Mouse (Mus musculus) midbrain, postnatal 0 days (tissue): ENCODE measurements around the gene Uspl1. TPM values are rescaled to one million over a fixed set of nuclear protein-coding genes. Genes with fewer than 3 reads are reported as not detected.

Experiments
- ATAC-seq: fragments of 200-750 bp; cut with Nextera tagmentation; 2 replicates; pipeline ENCODE4 v1.8.0; 2017; ENCODE audit warnings: moderate number of reproducible peaks, mild to moderate bottlenecking, moderate TSS enrichment, moderate library complexity; ENCODE audit not compliant: low FRiP score
- DNase-seq: peaks from one replicate; pipeline ENCODE4 v3.0.0-alpha.2; 2015; ENCODE audit warnings: low spot score
- H3K27ac ChIP-seq: fragments of 300-500 bp; sonication (generic); 2 replicates; pipeline ENCODE4 v1.5.1; 2014; ENCODE audit warnings: low read depth, mild to moderate bottlenecking, low read length, mixed read lengths
- H3K27me3 ChIP-seq: fragments of 300-500 bp; sonication (generic); 2 replicates; pipeline ENCODE4 v1.6.1; 2014; ENCODE audit warnings: low read length, control low read depth, mixed read lengths; ENCODE audit not compliant: insufficient read depth
- H3K36me3 ChIP-seq: fragments of 300-500 bp; sonication (generic); 2 replicates; pipeline ENCODE4 v1.6.1; 2014; ENCODE audit warnings: low read length, control low read depth, mixed read lengths; ENCODE audit not compliant: insufficient read depth
- H3K4me1 ChIP-seq: fragments of 300-500 bp; sonication (generic); 2 replicates; pipeline ENCODE4 v1.6.1; 2014; ENCODE audit warnings: mild to moderate bottlenecking, control low read depth, antibody characterized with exemption, low read length, mixed read lengths; ENCODE audit not compliant: insufficient read depth
- H3K4me2 ChIP-seq: fragments of 300-500 bp; sonication (generic); 2 replicates; pipeline ENCODE4 v1.6.1; 2014; ENCODE audit warnings: low read depth, mild to moderate bottlenecking, low read length, mixed read lengths; ENCODE audit not compliant: poor library complexity, severe bottlenecking
- H3K4me3 ChIP-seq: fragments of 300-500 bp; sonication (generic); 2 replicates; pipeline ENCODE4 v1.5.1; 2014; ENCODE audit warnings: low read depth, mild to moderate bottlenecking, low read length, moderate library complexity
- H3K9ac ChIP-seq: fragments of 300-500 bp; sonication (generic); replicated peaks from 2 replicates; pipeline ENCODE4 v1.6.1; 2014; ENCODE audit warnings: mild to moderate bottlenecking, low read length, moderate library complexity, mixed read lengths; ENCODE audit not compliant: poor library complexity, severe bottlenecking
- H3K9me3 ChIP-seq: fragments of 300-500 bp; sonication (generic); 2 replicates; pipeline ENCODE4 v1.6.1; 2016; ENCODE audit warnings: low read length, control low read depth
- CTCF ChIP-seq: IDR thresholded peaks from 2 replicates; pipeline ENCODE4 v1.5.1; 2016; ENCODE audit warnings: antibody characterized with exemption, mild to moderate bottlenecking
- WGBS: fragments of 180-500 bp; shearing (Covaris S2); extraction: QIAGEN DNeasy Blood & Tissue Kit; methylation state at CpG from one replicate; pipeline ENCODE4 v1.1.7; 2014; 5-methylcytosine and 5-hydroxymethylcytosine counted together
- polyA plus RNA-seq: library from polyadenylated mRNA; unstranded; fragments of >200 nt; fragmentation: Nextera tagmentation; extraction: Ambion mirVana; gene quantifications from 2 replicates; pipeline ENCODE4 v1.2.1, GENCODE M21; 2015
- total RNA-seq: library from RNA; depleted of rRNA; stranded (reverse); fragments of >200 nt; gene quantifications from 2 replicates; pipeline ENCODE4 v1.2.3, GENCODE M21; 2014

Uspl1 gene
- total and polyA plus RNA-seq, 2 experiments from 2014 or later = 47.0 to 48.1 TPM

GRCm38 (mm10) chr5:149174527-149174926, 9.6 kb upstream of the Uspl1 start:
- H3K36me3 ChIP-seq = no peaks in the 10 kb centered on the region
- no peaks in the 10 kb centered on the region for H3K4me1 ChIP-seq
- TF ChIP-seq CTCF = no peak
- ATAC-seq (no peak), DNase-seq (no peak)
- no peak overlapping the region for H3K9ac ChIP-seq
- no peak overlapping the region for H3K4me3 ChIP-seq
- 91% methylated on average over 7 of the region's 7 CpGs for WGBS
- H3K27ac ChIP-seq = no peak overlapping the region
- no peak overlapping the region for H3K4me2 ChIP-seq
- no peaks in the 10 kb centered on the region for H3K9me3 ChIP-seq
- no peaks in the 10 kb centered on the region for H3K27me3 ChIP-seq

GRCm38 (mm10) chr5:149175736-149176135, 8.4 kb upstream of the Uspl1 start:
- Histone ChIP-seq H3K9ac (no peak overlapping the region), H3K4me1 (no peaks in the 10 kb centered on the region), H3K9me3 (no peaks in the 10 kb centered on the region), H3K27ac (no peak overlapping the region), H3K4me3 (no peak overlapping the region), H3K4me2 (no peak overlapping the region), H3K27me3 (no peaks in the 10 kb centered on the region), H3K36me3 (no peaks in the 10 kb centered on the region)
- ATAC-seq = no peak
- no peak for DNase-seq
- TF ChIP-seq CTCF = no peak
- 94% methylated on average over 6 of the region's 6 CpGs for WGBS

GRCm38 (mm10) chr5:149178095-149178494, 6.1 kb upstream of the Uspl1 start:
- ATAC-seq = no peak

GRCm38 (mm10) chr5:149179826-149180225, 4.3 kb upstream of the Uspl1 start:
- Histone ChIP-seq H3K27ac (no peak overlapping the region), H3K4me1 (no peaks in the 10 kb centered on the region), H3K9me3 (no peaks in the 10 kb centered on the region), H3K4me2 (no peak overlapping the region), H3K36me3 (no peaks in the 10 kb centered on the region), H3K4me3 (no peak overlapping the region), H3K9ac (no peak overlapping the region), H3K27me3 (no peaks in the 10 kb centered on the region)
- no peak for ATAC-seq
- WGBS = 83% methylated on average over 3 of the region's 3 CpGs
- no peak for DNase-seq
- no peak for TF ChIP-seq CTCF

More at GRCm38 (mm10) chr5:149178095-149178494, 6.1 kb upstream of the Uspl1 start:
- Histone ChIP-seq H3K27me3 (no peaks in the 10 kb centered on the region), H3K4me1 (no peaks in the 10 kb centered on the region), H3K9me3 (no peaks in the 10 kb centered on the region), H3K36me3 (no peaks in the 10 kb centered on the region), H3K4me2 (no peak overlapping the region), H3K4me3 (no peak overlapping the region), H3K27ac (no peak overlapping the region), H3K9ac (no peak overlapping the region)
- 89% methylated on average over 5 of the region's 5 CpGs for WGBS
- TF ChIP-seq CTCF = no peak
- no peak for DNase-seq

- no peak for DNase-seq
- 85% methylated on average over 5 of the region's 5 CpGs for WGBS
- TF ChIP-seq CTCF = no peak
These were observed 1.8 kb upstream of the Uspl1 start for GRCm38 (mm10) chr5:149182186-149182870.

GRCm38 (mm10) chr5:149183122-149183521, 1.0 kb upstream of the Uspl1 start:
- Histone ChIP-seq H3K36me3 (no peaks in the 10 kb centered on the region), H3K9me3 (no peaks in the 10 kb centered on the region), H3K9ac (peak overlapping the region; percentile 74), H3K27me3 (no peaks in the 10 kb centered on the region), H3K4me3 (peak overlapping the region; percentile 48), H3K27ac (peak overlapping the region; percentile 94), H3K4me2 (peak overlapping the region; percentile 54), H3K4me1 (peaks cover 8% of the 10 kb centered on the region)
- TF ChIP-seq CTCF = no peak
- DNase-seq = no peak
- ATAC-seq = no peak
- WGBS = 47% methylated on average over 1 of the region's 1 CpGs

More at GRCm38 (mm10) chr5:149182186-149182870, 1.8 kb upstream of the Uspl1 start:
- no peak overlapping the region for H3K4me3 ChIP-seq
- H3K36me3 ChIP-seq = no peaks in the 10 kb centered on the region
- H3K4me2 ChIP-seq = no peak overlapping the region
- no peak overlapping the region for H3K27ac ChIP-seq
- ATAC-seq = no peak
- peaks cover 8% of the 10 kb centered on the region for H3K4me1 ChIP-seq
- H3K9ac ChIP-seq = no peak overlapping the region
- H3K27me3 ChIP-seq = no peaks in the 10 kb centered on the region
- H3K9me3 ChIP-seq = no peaks in the 10 kb centered on the region
